Mouse (Mus musculus) cerebellum, postnatal 36 days (tissue): ENCODE measurements around the gene Mgat4b.

Source experiments
- DNase-seq, 2 experiments: peaks; one replicate each; pipeline ENCODE4 v3.0.0; 2021 to 2022; ENCODE audit warnings: mixed read lengths in 2 of 2

Gene Mgat4b

DNA sequence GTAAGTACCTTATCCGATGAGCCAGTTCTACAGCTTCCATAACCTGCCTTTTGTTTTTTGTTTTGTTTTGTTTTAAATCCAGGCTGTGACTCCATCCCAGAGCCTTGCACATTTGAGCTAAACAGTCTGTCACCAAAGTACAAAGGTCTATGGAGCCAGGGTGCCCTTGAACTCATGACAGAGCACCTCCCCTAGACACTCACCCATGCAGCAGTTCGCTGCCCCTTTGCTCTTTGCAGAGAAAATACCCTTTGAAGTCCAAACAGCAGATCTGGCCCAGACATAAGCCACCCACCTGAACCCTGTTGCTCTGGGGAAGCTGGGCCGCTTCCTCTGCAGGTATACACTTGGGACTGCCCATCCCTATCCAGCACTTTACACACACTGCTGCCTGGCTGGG is 9.1 kb upstream of the Mgat4b start:
- DNase-seq: no peak

DNA sequence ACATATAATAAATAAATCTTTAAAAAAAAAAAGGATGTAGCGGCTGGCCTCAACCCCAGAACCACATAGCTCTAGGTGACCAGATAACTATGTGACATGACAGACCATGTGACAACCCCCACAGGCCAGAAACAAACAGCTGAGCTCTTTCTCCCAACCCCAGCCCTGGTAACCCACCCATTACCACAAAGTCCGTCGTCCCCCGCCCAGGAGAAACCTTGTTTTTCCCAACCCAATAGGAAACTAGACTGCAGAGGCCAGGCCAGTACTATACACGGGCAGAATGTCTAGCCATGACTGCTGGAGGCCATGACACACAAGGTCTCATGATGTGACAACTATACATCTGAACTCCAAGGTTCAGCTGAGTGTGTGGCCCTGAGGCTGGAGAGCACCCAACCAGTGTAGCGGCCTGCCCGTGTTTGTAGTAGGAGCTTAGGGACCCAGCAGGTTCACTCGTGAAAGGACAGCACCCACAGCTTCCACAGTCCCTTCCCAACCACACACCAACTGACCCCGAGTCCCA is 7.3 kb upstream of the Mgat4b start:
- no peak for DNase-seq

DNA sequence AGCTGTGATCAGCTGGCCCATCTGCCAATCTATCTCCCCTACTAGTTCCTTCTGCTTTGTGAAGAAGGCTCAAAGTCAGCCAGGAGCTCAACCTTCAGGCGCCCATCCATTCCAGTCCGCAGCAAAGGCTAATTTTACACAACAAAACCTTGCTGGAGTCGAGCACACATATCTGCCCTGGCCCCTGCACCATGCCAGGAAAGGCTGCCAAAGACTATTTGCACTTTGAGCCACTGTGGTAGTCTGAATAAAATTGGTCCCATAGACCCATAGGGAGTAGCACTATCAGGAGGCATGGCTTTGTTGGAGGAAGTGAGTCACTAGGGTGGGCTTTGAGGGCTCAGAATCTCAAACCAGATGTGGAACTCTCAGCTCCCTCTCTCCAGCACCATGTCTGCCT is 5.3 kb upstream of the Mgat4b start:
- DNase-seq: no peak

DNA sequence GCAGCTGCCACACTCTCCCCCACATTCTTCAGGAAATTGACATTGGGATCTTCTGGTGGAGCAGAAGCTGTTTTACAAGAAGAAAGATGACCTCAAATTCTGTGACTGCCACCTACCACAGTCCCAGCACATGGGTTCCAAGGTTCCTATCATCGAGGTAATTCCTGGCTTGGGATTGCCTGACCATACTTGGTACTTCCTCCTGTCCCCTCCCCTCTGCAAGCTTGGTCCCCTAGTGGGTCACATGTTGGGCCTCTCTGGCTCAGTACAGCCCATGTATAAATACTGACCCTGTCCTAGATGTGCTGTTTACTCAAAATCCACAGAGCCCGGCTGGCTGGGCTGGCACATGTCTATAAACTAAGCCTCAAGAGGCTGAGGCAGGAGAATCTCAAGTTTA is 4.7 kb upstream of the Mgat4b start:
- no peak for DNase-seq

DNA sequence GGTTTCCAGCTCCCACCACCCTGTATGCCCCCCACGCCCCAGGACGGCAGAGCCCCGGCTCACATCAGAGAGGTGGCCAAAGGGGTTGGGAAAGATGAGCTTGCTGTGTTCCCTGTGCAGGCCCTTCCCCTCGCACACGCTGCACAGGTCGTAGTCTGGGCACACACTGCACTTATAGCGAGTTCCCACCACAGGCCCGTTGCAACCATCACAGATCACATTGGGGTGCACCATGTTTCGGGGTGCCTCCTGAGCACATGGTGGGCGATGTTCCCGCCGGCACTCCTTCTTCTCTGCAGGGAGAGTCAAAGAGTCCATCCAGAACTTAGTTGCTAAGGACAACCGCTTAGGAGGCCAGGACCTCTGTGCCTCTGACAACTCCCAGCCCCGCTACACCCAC is 3.3 kb upstream of the Mgat4b start:
- no peak for DNase-seq

DNA sequence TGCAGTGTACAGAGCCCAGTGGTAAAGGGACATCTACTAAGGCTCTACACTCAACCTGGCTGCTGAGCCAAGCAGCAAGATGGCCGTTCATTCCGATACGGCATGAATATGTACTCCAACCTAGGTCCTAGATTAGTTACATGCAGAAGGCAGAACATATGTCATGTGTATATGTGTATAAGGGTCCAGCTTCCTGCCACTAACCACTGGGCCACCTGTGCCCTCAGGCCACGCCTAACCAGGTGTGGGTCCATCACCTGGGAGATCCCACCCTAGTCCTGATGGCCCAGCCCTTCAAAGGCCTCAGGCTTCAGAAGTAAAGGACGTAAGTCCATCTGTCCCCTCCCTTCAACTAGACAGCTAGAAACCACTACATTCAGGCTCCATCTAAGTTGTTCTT is 2.7 kb upstream of the Mgat4b start:
- DNase-seq: no peak

DNA sequence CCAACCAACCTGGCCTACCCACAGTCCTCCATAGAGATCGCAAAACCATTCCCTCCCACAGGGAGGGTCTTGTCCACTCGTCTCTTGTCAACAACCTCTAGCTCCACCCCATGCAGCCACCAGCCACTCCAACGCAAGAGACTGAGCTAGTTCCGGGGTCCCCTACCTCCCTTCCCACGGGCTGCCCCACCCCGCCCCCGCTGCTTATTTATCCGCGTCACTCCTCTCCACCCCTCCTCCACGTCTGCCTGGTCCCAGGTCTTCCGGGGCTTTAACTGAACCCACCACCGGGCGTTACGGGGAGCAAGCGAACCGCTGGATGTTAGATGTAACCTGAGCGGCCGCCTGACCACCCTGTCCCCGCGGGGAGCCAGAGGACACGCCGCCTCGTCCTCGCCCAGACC is 587 bp upstream of the Mgat4b start:
- peak; percentile 84 to 92 for DNase-seq

DNA sequence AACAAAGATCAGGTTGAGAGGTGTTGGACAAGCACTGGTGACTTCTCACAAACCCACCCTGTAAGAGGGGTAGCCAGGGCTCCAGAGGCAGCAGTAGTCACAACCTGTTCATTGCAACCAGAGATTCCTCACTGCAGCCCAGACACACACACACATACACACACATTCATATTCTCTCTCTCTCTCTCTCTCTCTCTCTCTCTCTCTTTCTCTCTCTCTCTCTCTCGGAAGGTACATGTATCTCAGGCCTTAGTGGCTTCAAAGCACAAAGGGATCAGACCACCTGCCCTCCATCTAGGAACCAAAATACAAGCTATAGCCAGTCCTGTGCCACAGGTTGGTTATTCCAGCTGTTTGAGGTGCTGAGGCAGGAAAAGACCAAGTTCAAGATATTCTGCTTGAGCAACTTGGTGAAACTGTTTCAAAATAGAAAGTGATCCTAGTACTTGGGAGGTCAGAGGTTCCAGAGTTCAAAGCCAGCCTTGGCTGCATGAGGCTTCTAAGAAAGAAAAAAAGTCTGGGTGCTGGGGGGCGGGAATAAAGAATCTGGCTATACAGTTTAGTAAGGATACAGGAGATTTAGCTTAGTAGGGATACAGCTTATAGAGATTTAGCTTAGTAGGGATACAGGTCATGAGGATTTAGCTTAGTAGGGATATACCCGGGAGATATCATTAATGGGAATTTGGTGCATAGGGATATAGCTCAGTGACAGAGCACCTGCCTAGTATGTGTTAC is 801 bp downstream of the Mgat4b start:
- DNase-seq: no peak

DNA sequence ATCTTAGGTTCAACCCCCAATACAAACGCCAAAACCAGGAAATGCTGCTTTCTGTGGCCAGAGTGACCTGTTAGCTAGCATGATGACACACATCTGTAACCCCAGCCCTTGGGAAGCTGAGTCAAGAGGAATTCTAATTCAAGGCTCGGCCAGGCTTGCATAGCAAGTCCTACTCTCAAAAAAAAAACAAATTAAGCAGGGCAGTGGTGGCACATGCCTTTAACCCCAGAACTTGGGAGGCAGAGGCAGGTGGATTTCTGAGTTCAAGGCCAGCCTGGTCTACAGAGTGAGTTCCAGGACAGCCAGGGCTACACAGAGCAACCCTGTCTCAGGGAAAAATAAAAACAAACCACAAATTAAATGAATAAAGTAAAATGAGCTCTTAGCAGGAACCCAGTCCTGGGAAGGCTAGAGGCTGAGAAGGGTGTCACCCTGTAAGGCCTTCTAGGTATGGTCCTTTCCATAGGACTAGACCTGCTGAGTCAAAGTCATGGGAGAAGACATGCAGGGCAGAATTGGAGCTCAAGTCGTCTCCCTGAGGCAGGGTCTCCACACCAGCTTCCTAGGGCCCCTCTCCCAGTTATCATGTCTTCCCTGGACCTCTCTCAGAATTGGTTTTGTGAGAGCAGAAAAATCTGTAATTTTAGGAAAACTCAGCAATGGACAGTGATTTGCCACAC is 1.5 kb downstream of the Mgat4b start:
- DNase-seq: no peak

DNA sequence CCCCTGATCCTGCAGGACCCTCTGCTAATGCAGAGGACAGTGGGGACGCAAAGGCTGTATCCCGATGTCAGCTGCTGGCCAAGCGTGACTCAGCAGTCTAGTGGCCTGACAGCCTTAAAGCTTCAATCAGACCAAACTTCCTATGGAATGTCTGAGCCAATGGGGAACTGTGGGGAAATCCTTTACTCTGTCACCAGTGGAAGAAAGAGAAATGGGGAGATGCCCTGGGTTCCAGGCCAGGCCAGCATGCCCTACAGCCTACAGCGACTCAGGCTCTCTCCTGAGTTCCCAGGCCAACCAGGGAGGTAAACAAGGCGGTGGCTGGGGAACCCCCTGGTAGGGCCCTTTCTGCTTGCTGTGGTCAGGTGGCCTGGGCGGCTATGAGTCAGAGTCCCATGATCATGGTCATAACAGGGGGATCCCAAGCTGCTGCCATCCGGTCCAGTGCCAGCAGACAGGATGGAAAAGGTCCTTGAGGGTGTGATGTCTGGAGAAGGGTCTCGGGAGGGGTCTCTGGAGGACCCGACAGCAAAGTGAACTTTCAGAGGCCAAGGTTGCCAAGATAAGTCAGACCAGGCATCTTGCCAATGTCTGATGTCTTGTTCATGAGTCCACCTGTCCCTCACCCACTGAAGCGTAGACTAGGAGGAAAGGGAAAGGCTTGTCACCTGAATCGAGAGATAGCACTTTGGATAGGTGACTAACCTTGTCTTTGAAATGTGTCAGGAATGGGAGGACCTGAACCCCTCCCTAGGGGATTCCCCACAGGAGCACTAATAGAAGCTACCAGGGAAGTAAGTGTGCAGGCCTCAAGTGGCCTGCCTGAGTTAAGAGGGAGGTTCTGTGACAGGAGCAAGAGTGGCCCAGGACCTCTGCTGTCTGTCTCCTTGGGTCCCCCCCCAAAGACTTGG is 2.4 kb downstream of the Mgat4b start:
- DNase-seq: peak; percentile 61 to 66

DNA sequence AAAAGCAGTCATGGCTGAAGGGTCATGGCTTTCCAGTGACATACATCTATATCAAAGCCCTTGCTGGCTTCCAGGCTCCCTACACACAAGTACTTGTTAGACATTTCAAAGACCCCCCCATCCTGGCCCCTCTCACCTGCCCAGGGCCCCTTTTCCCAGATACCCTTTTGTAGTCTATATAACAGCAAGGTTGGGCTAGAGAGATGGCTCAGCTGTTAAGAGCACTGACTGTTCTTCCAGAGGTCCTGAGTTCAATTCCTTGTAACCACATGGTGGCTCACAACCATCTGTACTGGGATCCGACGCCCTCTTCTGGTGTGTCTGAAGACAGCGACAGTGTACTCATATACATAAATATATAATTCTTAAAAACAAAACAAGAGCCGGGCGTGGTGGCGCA is 3.9 kb downstream of the Mgat4b start:
- DNase-seq: no peak

DNA sequence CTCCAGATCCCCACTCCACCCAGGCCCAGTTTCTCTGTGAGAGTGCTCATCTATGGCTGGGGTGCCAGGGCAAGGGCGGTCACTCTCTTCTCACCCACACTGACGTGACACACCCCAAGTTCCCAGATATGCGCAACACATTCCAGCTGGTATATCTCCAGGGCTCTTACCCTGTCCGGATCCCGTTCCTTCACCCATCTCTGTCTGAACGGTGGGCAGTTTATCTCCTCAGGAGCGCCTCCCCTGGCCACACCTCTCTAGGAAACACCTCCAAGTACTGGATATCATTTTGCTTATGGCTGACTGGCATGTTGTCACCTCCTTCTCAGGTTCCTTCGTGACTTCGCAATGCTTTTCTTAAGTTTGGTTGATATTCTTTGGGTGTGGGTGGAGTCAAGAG is 4.9 kb downstream of the Mgat4b start:
- DNase-seq: no peak

DNA sequence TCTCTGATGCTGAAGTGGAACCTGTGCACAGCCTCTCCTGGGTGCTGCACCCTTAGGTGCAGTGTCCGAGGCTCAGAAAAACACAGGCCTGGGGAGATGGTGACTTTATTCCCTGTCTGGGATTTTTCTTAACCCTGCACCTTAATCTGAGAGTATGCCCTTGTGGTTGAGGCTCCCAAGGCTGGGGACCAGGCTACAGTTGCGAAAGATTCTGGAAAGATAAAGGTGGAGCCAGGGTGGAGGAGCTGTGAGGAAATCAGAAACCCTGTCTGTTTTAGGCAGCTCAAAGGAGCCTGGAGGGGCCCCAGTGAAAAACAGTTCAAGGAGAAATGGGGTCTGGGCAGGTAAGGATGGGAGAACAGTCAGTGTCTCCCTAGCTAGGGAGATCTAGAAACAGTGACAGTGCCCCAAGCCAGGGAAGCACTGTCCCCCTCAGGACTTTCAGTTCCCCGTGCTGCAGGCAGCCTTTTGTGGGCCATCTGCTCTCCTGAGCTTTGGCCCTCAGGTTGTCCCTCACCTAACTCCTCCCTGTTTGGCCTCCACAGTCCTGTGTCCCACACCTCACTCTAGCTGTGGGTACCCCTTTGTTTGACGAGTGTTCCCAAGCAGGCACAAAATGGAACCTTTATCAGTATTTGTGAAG is 6.2 kb downstream of the Mgat4b start:
- DNase-seq: no peak

DNA sequence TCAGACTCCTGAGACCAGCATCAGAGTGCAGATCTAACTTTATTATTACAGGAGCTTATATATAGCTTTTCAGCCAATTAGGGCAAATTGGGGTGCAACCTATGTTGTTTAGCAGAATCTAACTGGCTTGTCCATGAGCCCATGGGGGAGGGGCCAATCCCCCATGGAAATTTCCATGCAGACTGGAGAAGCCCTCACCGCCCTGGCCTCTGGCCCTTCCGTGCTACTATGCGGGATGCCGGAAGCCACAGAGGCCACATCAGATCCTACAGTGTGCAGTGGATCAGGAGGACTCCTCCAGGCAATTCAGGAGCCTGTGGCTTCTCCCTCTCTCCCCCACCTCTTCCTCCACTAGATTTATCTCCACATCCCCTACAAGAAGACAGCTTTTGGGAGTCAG is 7.1 kb downstream of the Mgat4b start:
- DNase-seq: no peak

DNA sequence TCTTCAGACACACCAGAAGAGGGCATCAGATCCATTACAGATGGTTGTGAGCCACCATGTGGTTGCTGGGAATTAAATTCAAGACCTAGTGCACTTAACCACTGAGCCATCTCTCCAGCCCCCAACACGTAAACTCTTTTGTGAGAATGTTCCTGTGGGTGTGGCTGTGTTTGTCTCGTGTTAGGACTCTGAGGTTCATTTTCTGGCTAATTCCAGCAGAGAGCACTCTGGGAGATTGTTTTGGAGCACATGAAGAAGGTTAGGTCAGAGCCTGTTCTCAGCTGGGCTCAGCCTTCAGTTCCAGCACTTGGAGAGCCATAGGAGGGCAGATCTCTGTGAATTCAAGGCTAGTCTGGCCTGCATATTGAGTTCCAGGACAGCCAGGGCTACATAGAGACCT is 9.1 kb downstream of the Mgat4b start:
- no peak for DNase-seq

DNA sequence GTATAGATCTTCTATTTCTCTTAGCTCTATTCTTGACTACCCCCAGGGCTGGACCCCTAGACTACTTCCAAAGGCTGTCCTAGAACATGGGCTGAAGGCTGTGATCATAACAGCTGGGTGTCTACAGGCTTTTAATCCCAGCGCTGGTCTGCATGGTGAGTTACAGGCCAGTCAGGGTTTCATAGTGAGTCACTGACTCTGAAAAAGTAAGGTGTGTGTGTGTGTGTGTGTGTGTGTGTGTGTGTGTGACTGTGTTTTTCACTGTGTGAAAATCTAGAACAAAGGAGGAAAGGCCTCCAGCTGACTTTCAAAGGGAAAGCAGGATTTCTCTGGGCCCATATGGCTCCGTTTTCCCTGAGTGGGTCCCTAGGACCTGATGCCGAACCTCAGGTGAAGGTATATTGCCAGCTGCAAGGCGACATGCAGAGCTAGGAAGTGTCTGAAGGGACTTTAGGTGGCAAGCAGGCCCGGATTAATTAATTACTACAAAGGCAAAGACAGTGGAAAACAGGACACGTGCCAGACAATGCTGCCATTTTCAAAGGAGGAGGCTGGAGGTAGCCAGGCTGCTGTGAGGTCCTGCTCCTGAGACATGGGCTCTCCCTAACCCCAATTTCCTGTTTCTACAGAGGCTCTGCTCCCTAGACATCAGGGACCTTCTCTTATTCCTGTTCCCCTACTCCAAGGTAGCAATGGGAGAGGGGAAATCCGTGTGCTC is 12.0 kb downstream of the Mgat4b start:
- DNase-seq: no peak

DNA sequence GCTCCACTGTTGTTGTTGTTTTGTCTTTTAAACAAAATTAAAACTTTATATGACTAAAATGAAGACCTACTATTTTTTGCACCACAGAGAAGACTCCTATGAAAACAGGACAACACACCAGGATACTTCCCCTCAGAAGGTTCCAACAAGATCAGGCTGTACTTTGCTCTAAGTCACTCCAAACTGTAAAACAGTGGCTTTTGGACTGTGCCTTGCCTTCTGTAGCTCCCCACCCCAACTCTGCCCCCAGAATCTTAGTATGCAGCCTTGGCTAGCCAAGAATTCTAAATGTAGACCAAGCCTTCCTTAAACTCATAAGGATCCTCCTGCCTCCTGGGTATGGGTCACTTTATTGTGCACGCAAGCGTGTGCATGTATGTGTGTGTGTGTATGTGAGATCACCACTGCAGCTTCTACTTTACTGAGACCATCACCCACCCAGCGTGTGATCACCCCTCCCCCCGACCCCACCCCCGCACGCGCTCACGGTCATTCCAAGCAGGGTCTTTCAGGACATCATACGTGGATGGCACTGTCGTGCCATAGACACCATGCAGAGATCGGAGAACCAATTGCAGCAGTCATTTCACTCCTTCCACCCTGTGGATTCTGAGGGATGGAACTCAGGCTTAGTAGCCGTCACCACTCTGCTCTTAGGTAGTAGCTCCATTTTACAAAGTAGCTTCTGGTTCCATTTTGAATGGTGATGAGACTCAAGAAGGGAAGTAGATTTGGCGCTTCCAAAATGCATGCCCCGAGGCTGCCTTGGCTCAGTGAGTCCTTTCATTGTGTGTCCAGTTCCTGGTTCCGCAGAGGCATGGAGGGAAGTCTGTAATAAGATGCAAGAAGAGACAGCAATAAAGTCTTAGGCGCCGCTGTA is 13.3 kb downstream of the Mgat4b start:
- no peak for DNase-seq

DNA sequence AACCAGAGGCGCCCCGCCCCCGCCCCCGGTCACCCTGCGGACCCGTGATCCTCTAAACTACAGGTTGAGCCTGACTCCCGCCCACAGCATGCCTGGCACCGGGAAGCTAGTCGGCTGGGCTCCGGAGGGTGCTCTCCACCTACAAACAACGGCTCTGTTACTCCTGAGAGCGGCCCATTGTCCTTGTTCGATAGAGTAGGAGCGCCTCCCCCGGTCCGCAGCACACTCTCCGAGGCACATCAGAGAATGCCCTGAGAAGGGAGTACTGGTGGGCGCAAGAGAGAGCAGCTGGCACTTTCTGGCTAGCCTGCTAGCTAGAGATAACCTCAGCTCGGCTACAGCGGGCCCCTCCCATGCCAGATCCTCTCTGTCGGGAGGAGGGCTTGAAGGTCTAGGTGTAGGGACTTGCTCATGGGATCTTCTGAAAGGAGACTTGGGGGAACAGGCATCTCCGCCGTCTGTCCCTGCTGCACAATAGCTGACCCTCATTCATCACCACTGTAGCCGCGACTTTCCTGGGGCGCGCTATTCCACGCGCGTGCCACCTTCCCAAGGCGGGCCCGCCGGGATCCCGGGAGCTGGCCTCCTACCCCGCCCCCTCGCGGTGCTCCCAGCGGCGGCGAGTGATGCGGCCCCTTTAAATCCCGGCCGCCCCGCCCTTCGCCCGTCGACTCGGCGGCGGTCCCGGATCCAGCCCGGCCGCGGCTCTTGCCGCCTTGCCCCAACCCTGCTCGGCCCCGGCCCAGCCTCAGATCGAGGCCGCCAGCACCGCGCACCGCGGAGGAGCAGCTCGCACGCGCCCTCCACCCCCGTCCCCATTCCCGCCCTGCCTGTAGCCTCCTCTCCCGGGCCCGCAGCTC is 14.2 kb downstream of the Mgat4b start:
- DNase-seq: peak; percentile 89 to 91

DNA sequence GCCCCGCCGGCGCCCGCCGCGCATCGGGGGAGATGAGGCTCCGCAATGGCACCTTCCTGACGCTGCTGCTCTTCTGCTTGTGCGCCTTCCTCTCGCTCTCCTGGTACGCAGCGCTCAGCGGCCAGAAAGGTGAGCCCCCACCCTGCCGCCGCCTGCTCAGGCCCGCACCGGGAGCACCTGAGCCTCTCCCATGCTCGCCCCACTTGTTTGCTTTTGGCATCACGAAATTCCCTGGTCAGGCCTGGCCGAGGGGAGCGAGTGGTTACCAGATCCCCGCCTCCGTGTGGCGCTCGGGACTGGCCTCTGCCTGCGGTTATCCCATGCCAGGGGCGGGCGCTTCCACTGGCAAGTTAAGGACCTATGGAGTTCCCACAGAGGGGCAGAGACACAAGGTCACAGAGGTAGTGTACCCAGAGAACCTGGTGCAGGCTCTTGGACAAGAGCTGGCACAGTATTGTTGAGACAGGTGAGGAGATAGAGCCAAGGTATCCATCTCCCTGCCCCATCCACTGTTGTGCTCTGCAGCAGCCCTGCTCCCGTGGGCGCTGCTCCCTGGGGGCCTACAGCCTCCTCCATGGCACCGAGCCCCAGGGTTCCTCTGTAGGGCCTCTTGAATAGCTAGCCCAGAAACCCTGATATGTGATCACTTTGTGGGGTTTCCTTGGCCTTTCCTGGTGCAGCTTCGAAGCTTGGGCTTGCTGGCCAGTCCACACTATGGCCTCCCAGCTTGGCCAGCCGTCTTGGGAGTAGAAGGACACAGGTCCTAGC is 15.1 kb downstream of the Mgat4b start:
- DNase-seq: peak; percentile 61 to 62
